Mouse (Mus musculus) heart, embryonic 10.5 days (tissue): ENCODE data around the gene Lcp1. TPM values are rescaled to one million over a fixed set of nuclear protein-coding genes. Genes with fewer than 3 reads are reported as not detected.

ENCODE experiments used
- DNase-seq: peaks from one replicate; pipeline ENCODE4 v3.0.0-alpha.2; 2017; ENCODE audit warnings: low spot score
- H3K27ac ChIP-seq: fragments of 300-500 bp; sonication (generic); 2 replicates; pipeline ENCODE4 v1.5.1; 2016; ENCODE audit warnings: mild to moderate bottlenecking
- H3K27me3 ChIP-seq: fragments of 300-500 bp; sonication (generic); 2 replicates; pipeline ENCODE4 v1.6.1; 2016; ENCODE audit warnings: mild to moderate bottlenecking; ENCODE audit not compliant: poor library complexity, insufficient read depth, severe bottlenecking
- H3K36me3 ChIP-seq: fragments of 300-500 bp; sonication (generic); 2 replicates; pipeline ENCODE4 v1.6.1; 2016; ENCODE audit warnings: mild to moderate bottlenecking, moderate library complexity
- H3K4me1 ChIP-seq: fragments of 300-500 bp; sonication (generic); 2 replicates; pipeline ENCODE4 v1.6.1; 2016; ENCODE audit warnings: mild to moderate bottlenecking
- H3K4me3 ChIP-seq: fragments of 300-500 bp; sonication (generic); 2 replicates; pipeline ENCODE4 v1.5.1; 2016; ENCODE audit warnings: mild to moderate bottlenecking, moderate library complexity
- H3K9me3 ChIP-seq: fragments of 300-500 bp; sonication (generic); 2 replicates; pipeline ENCODE4 v1.6.1; 2016; ENCODE audit warnings: mild to moderate bottlenecking, moderate library complexity
- WGBS: fragments of 180-500 bp; shearing (Covaris S2); methylation state at CpG from one replicate; pipeline ENCODE4 v1.1.7; 2016; 5-methylcytosine and 5-hydroxymethylcytosine counted together
- polyA plus RNA-seq: library from polyadenylated mRNA; unstranded; fragments of >200 nt; fragmentation: Nextera tagmentation; extraction: Ambion mirVana; gene quantifications from 2 replicates; pipeline ENCODE4 v1.2.1, GENCODE M21; 2016

Gene Lcp1
- polyA plus RNA-seq, 1 experiment from 2014 or later: 25.5 TPM

- no peak for DNase-seq
- WGBS: 89% methylated on average over 2 of the region's 2 CpGs
- Histone ChIP-seq H3K36me3 (no peaks in the 10 kb centered on the region), H3K9me3 (no peaks in the 10 kb centered on the region), H3K27ac (no peak overlapping the region), H3K4me1 (no peaks in the 10 kb centered on the region), H3K27me3 (no peaks in the 10 kb centered on the region), H3K4me3 (no peak overlapping the region)
Measured at GRCm38 (mm10) chr14:75159375-75159774, 28.5 kb downstream of the Lcp1 start.

- Histone ChIP-seq H3K4me3 (no peak overlapping the region), H3K27ac (no peak overlapping the region), H3K9me3 (no peaks in the 10 kb centered on the region), H3K4me1 (no peaks in the 10 kb centered on the region), H3K36me3 (no peaks in the 10 kb centered on the region), H3K27me3 (no peaks in the 10 kb centered on the region)
- DNase-seq: peak; percentile 68
- 76% methylated on average over 8 of the region's 8 CpGs for WGBS
Measured at GRCm38 (mm10) chr14:75163866-75164265, 33.0 kb downstream of the Lcp1 start.

GRCm38 (mm10) chr14:75164345-75164744 is 33.4 kb downstream of the Lcp1 start:
- H3K4me1 ChIP-seq: no peaks in the 10 kb centered on the region
- no peak overlapping the region for H3K4me3 ChIP-seq
- WGBS: 92% methylated on average over 9 of the region's 9 CpGs
- no peaks in the 10 kb centered on the region for H3K36me3 ChIP-seq
- H3K9me3 ChIP-seq: no peaks in the 10 kb centered on the region
- no peaks in the 10 kb centered on the region for H3K27me3 ChIP-seq
- peak; percentile 28 for DNase-seq
- H3K27ac ChIP-seq: no peak overlapping the region

GRCm38 (mm10) chr14:75165574-75166131 is 34.8 kb downstream of the Lcp1 start:
- Histone ChIP-seq H3K9me3 (no peaks in the 10 kb centered on the region), H3K4me1 (peaks cover 5% of the 10 kb centered on the region; the same call in 1 of the 2 replicates), H3K36me3 (no peaks in the 10 kb centered on the region), H3K4me3 (no peak overlapping the region), H3K27ac (no peak overlapping the region), H3K27me3 (no peaks in the 10 kb centered on the region)
- WGBS: 84% methylated on average over 2 of the region's 2 CpGs
- peak; percentile 54 for DNase-seq

- WGBS: 65% methylated on average over 3 of the region's 3 CpGs
- Histone ChIP-seq H3K27me3 (no peaks in the 10 kb centered on the region), H3K9me3 (no peaks in the 10 kb centered on the region), H3K4me1 (peaks cover 10% of the 10 kb centered on the region; the same call in 1 of the 2 replicates), H3K27ac (no peak overlapping the region), H3K4me3 (no peak overlapping the region), H3K36me3 (no peaks in the 10 kb centered on the region)
- no peak for DNase-seq
Measured at GRCm38 (mm10) chr14:75168501-75168900, 37.6 kb downstream of the Lcp1 start.

GRCm38 (mm10) chr14:75170546-75170945 is 39.6 kb downstream of the Lcp1 start:
- Histone ChIP-seq H3K27ac (no peak overlapping the region), H3K4me3 (no peak overlapping the region), H3K27me3 (no peaks in the 10 kb centered on the region), H3K4me1 (peaks cover 10% of the 10 kb centered on the region; the same call in 1 of the 2 replicates), H3K36me3 (no peaks in the 10 kb centered on the region), H3K9me3 (no peaks in the 10 kb centered on the region)
- WGBS: 49% methylated on average over 1 of the region's 1 CpGs
- DNase-seq: no peak

GRCm38 (mm10) chr14:75174296-75174695 is 43.4 kb downstream of the Lcp1 start:
- Histone ChIP-seq H3K36me3 (no peaks in the 10 kb centered on the region), H3K4me3 (no peak overlapping the region), H3K27me3 (no peaks in the 10 kb centered on the region), H3K9me3 (no peaks in the 10 kb centered on the region), H3K4me1 (peaks cover 17% of the 10 kb centered on the region), H3K27ac (no peak overlapping the region)
- whole genome bisulfite sequencing: 83% methylated on average over 8 of the region's 8 CpGs
- DNase-seq: peak; percentile 36

GRCm38 (mm10) chr14:75174731-75175555 is 44.0 kb downstream of the Lcp1 start:
- H3K27ac ChIP-seq: no peak overlapping the region
- 82% methylated on average over 9 of the region's 9 CpGs for WGBS
- DNase-seq: peak; percentile 61

GRCm38 (mm10) chr14:75175781-75176180 is 44.9 kb downstream of the Lcp1 start:
- Histone ChIP-seq H3K4me3 (no peak overlapping the region), H3K27ac (no peak overlapping the region), H3K4me1 (peaks cover 12% of the 10 kb centered on the region), H3K27me3 (no peaks in the 10 kb centered on the region), H3K9me3 (no peaks in the 10 kb centered on the region), H3K36me3 (no peaks in the 10 kb centered on the region)
- WGBS: 64% methylated on average over 7 of the region's 7 CpGs
- DNase-seq: peak; percentile 66

More at GRCm38 (mm10) chr14:75174731-75175555, 44.0 kb downstream of the Lcp1 start:
- H3K4me3 ChIP-seq: no peak overlapping the region
- peaks cover 17% of the 10 kb centered on the region for H3K4me1 ChIP-seq
- no peaks in the 10 kb centered on the region for H3K9me3 ChIP-seq
- H3K27me3 ChIP-seq: no peaks in the 10 kb centered on the region
- no peaks in the 10 kb centered on the region for H3K36me3 ChIP-seq

GRCm38 (mm10) chr14:75176425-75177045 is 45.6 kb downstream of the Lcp1 start:
- peak; percentile 38 for DNase-seq
- no peaks in the 10 kb centered on the region for H3K9me3 ChIP-seq
- 49% methylated on average over 4 of the region's 4 CpGs for WGBS
- H3K27me3 ChIP-seq: no peaks in the 10 kb centered on the region
- H3K27ac ChIP-seq: peak overlapping the region; percentile 74
- no peaks in the 10 kb centered on the region for H3K36me3 ChIP-seq
- H3K4me3 ChIP-seq: no peak overlapping the region
- H3K4me1 ChIP-seq: peaks cover 7% of the 10 kb centered on the region

- Histone ChIP-seq H3K27ac (no peak overlapping the region), H3K36me3 (no peaks in the 10 kb centered on the region), H3K4me3 (no peak overlapping the region), H3K9me3 (no peaks in the 10 kb centered on the region), H3K4me1 (peaks cover 9% of the 10 kb centered on the region), H3K27me3 (no peaks in the 10 kb centered on the region)
- no peak for DNase-seq
- 75% methylated on average over 3 of the region's 3 CpGs for WGBS
Measured at GRCm38 (mm10) chr14:75177400-75177799, 46.5 kb downstream of the Lcp1 start.

- Histone ChIP-seq H3K9me3 (no peaks in the 10 kb centered on the region), H3K36me3 (no peaks in the 10 kb centered on the region), H3K4me3 (no peak overlapping the region), H3K27me3 (no peaks in the 10 kb centered on the region), H3K27ac (no peak overlapping the region), H3K4me1 (peaks cover 13% of the 10 kb centered on the region)
- WGBS: 74% methylated on average over 14 of the region's 14 CpGs
- peak; percentile 46 for DNase-seq
Measured at GRCm38 (mm10) chr14:75178384-75178793, 47.5 kb downstream of the Lcp1 start.

GRCm38 (mm10) chr14:75178801-75179211 is 47.9 kb downstream of the Lcp1 start:
- Histone ChIP-seq H3K36me3 (no peaks in the 10 kb centered on the region), H3K9me3 (no peaks in the 10 kb centered on the region), H3K27me3 (no peaks in the 10 kb centered on the region), H3K27ac (peak overlapping the region; percentile 4; the same call in 1 of the 2 replicates), H3K4me1 (peaks cover 13% of the 10 kb centered on the region), H3K4me3 (no peak overlapping the region)
- WGBS: 75% methylated on average over 10 of the region's 10 CpGs
- peak; percentile 71 for DNase-seq
